Mouse (Mus musculus): Measurements from ENCODE around the gene Pigu. TPM values are rescaled to one million over a fixed set of nuclear protein-coding genes. Genes with fewer than 3 reads are reported as not detected.

Gene Pigu
- polyA plus RNA-seq, 1 experiment from 2014 or later = 53.6 TPM

GRCm38 (mm10) chr2:155354402-155354801 lies 2.8 kb downstream of the Pigu start:
- H3K9ac ChIP-seq = no peak overlapping the region
- no peaks in the 10 kb centered on the region for H3K36me3 ChIP-seq
- no peak overlapping the region for H3K4me2 ChIP-seq
- no peak overlapping the region for H3K27ac ChIP-seq
- 91% methylated on average over 3 of the region's 3 CpGs for WGBS
- no peaks in the 10 kb centered on the region for H3K9me3 ChIP-seq
- no peak for ATAC-seq (ENCODE audit: low FRiP score)
- H3K27me3 ChIP-seq = no peaks in the 10 kb centered on the region
- H3K4me3 ChIP-seq = no peak overlapping the region
- peaks cover 13% of the 10 kb centered on the region for H3K4me1 ChIP-seq (replicated peaks)

- no peaks in the 10 kb centered on the region for H3K4me1 ChIP-seq (replicated peaks)
- no peaks in the 10 kb centered on the region for H3K27me3 ChIP-seq
- peaks cover 17% of the 10 kb centered on the region for H3K36me3 ChIP-seq
- no peak for ATAC-seq (ENCODE audit: low FRiP score)
- H3K4me2 ChIP-seq = no peak overlapping the region
- no peak overlapping the region for H3K27ac ChIP-seq
- no peaks in the 10 kb centered on the region for H3K9me3 ChIP-seq
- 65% methylated on average over 1 of the region's 1 CpGs for WGBS
- H3K9ac ChIP-seq = no peak overlapping the region
- H3K4me3 ChIP-seq = no peak overlapping the region
Observed at GRCm38 (mm10) chr2:155346670-155347069, 10.6 kb downstream of the Pigu start.

GRCm38 (mm10) chr2:155340166-155340565 lies 17.1 kb downstream of the Pigu start:
- Histone ChIP-seq H3K9ac (no peak overlapping the region), H3K27me3 (no peaks in the 10 kb centered on the region), H3K4me3 (no peak overlapping the region), H3K27ac (no peak overlapping the region), H3K36me3 (peaks cover 24% of the 10 kb centered on the region), H3K4me1 (replicated peaks) (no peaks in the 10 kb centered on the region), H3K9me3 (no peaks in the 10 kb centered on the region), H3K4me2 (no peak overlapping the region)
- no peak for ATAC-seq (ENCODE audit: low FRiP score)

GRCm38 (mm10) chr2:155336254-155336653 lies 21.0 kb downstream of the Pigu start:
- Histone ChIP-seq H3K4me3 (no peak overlapping the region), H3K4me2 (no peak overlapping the region), H3K36me3 (peaks cover 31% of the 10 kb centered on the region), H3K9me3 (no peaks in the 10 kb centered on the region), H3K4me1 (replicated peaks) (no peaks in the 10 kb centered on the region), H3K27ac (no peak overlapping the region), H3K27me3 (no peaks in the 10 kb centered on the region), H3K9ac (no peak overlapping the region)
- 96% methylated on average over 3 of the region's 3 CpGs for WGBS
- ATAC-seq (ENCODE audit: low FRiP score) = no peak

GRCm38 (mm10) chr2:155335231-155335630 lies 22.0 kb downstream of the Pigu start:
- Histone ChIP-seq H3K27ac (no peak overlapping the region), H3K36me3 (peaks cover 39% of the 10 kb centered on the region), H3K9me3 (no peaks in the 10 kb centered on the region), H3K4me1 (replicated peaks) (no peaks in the 10 kb centered on the region), H3K9ac (no peak overlapping the region), H3K4me3 (no peak overlapping the region), H3K27me3 (no peaks in the 10 kb centered on the region), H3K4me2 (no peak overlapping the region)
- 81% methylated on average over 1 of the region's 1 CpGs for WGBS
- no peak for ATAC-seq (ENCODE audit: low FRiP score)

GRCm38 (mm10) chr2:155333421-155333820 lies 23.8 kb downstream of the Pigu start:
- Histone ChIP-seq H3K27me3 (no peaks in the 10 kb centered on the region), H3K9ac (no peak overlapping the region), H3K4me3 (no peak overlapping the region), H3K9me3 (no peaks in the 10 kb centered on the region), H3K36me3 (peaks cover 48% of the 10 kb centered on the region), H3K27ac (no peak overlapping the region), H3K4me2 (no peak overlapping the region), H3K4me1 (replicated peaks) (no peaks in the 10 kb centered on the region)
- WGBS = 91% methylated on average over 1 of the region's 1 CpGs
- no peak for ATAC-seq (ENCODE audit: low FRiP score)

GRCm38 (mm10) chr2:155331351-155331750 lies 25.9 kb downstream of the Pigu start:
- 86% methylated on average over 4 of the region's 4 CpGs for WGBS
- H3K4me2 ChIP-seq = no peak overlapping the region
- H3K36me3 ChIP-seq = peaks cover 61% of the 10 kb centered on the region
- no peak overlapping the region for H3K9ac ChIP-seq
- H3K27ac ChIP-seq = no peak overlapping the region
- no peaks in the 10 kb centered on the region for H3K4me1 ChIP-seq (replicated peaks)
- H3K9me3 ChIP-seq = no peaks in the 10 kb centered on the region
- no peak overlapping the region for H3K4me3 ChIP-seq
- no peak for ATAC-seq (ENCODE audit: low FRiP score)
- no peaks in the 10 kb centered on the region for H3K27me3 ChIP-seq

GRCm38 (mm10) chr2:155330811-155331210 lies 26.4 kb downstream of the Pigu start:
- no peak overlapping the region for H3K9ac ChIP-seq
- H3K36me3 ChIP-seq = peaks cover 62% of the 10 kb centered on the region
- WGBS = 98% methylated on average over 4 of the region's 4 CpGs
- H3K4me1 ChIP-seq (replicated peaks) = no peaks in the 10 kb centered on the region
- no peak overlapping the region for H3K4me2 ChIP-seq
- no peak overlapping the region for H3K27ac ChIP-seq
- H3K4me3 ChIP-seq = no peak overlapping the region
- H3K27me3 ChIP-seq = no peaks in the 10 kb centered on the region
- no peak for ATAC-seq (ENCODE audit: low FRiP score)
- H3K9me3 ChIP-seq = no peaks in the 10 kb centered on the region

GRCm38 (mm10) chr2:155329707-155330106 lies 27.5 kb downstream of the Pigu start:
- Histone ChIP-seq H3K4me2 (no peak overlapping the region), H3K36me3 (peaks cover 52% of the 10 kb centered on the region), H3K27ac (no peak overlapping the region), H3K4me3 (no peak overlapping the region), H3K27me3 (no peaks in the 10 kb centered on the region), H3K9me3 (no peaks in the 10 kb centered on the region), H3K9ac (no peak overlapping the region), H3K4me1 (replicated peaks) (no peaks in the 10 kb centered on the region)
- no peak for ATAC-seq (ENCODE audit: low FRiP score)
- 94% methylated on average over 2 of the region's 2 CpGs for WGBS

- Histone ChIP-seq H3K4me3 (no peak overlapping the region), H3K27me3 (no peaks in the 10 kb centered on the region), H3K4me1 (replicated peaks) (no peaks in the 10 kb centered on the region), H3K27ac (no peak overlapping the region), H3K9ac (no peak overlapping the region), H3K4me2 (no peak overlapping the region), H3K9me3 (no peaks in the 10 kb centered on the region), H3K36me3 (peaks cover 44% of the 10 kb centered on the region)
- no peak for ATAC-seq (ENCODE audit: low FRiP score)
Observed at GRCm38 (mm10) chr2:155328906-155329305, 28.3 kb downstream of the Pigu start.

GRCm38 (mm10) chr2:155327906-155328305 lies 29.3 kb downstream of the Pigu start:
- Histone ChIP-seq H3K9ac (no peak overlapping the region), H3K4me1 (replicated peaks) (no peaks in the 10 kb centered on the region), H3K4me3 (no peak overlapping the region), H3K4me2 (no peak overlapping the region), H3K27ac (no peak overlapping the region), H3K27me3 (no peaks in the 10 kb centered on the region), H3K36me3 (peaks cover 42% of the 10 kb centered on the region), H3K9me3 (no peaks in the 10 kb centered on the region)
- 90% methylated on average over 5 of the region's 5 CpGs for WGBS
- ATAC-seq (ENCODE audit: low FRiP score) = no peak

- no peak overlapping the region for H3K4me3 ChIP-seq
- H3K4me2 ChIP-seq = no peak overlapping the region
- WGBS = 90% methylated on average over 4 of the region's 4 CpGs
- no peaks in the 10 kb centered on the region for H3K4me1 ChIP-seq (replicated peaks)
- H3K9me3 ChIP-seq = no peaks in the 10 kb centered on the region
- no peak for ATAC-seq (ENCODE audit: low FRiP score)
- no peaks in the 10 kb centered on the region for H3K27me3 ChIP-seq
- H3K9ac ChIP-seq = no peak overlapping the region
- H3K27ac ChIP-seq = no peak overlapping the region
- peaks cover 46% of the 10 kb centered on the region for H3K36me3 ChIP-seq
Observed at GRCm38 (mm10) chr2:155326001-155326400, 31.2 kb downstream of the Pigu start.

GRCm38 (mm10) chr2:155320596-155320995 lies 36.6 kb downstream of the Pigu start:
- Histone ChIP-seq H3K4me2 (no peak overlapping the region), H3K27me3 (no peaks in the 10 kb centered on the region), H3K4me3 (no peak overlapping the region), H3K36me3 (peaks cover 40% of the 10 kb centered on the region), H3K9me3 (no peaks in the 10 kb centered on the region), H3K27ac (no peak overlapping the region), H3K4me1 (replicated peaks) (no peaks in the 10 kb centered on the region), H3K9ac (no peak overlapping the region)
- 83% methylated on average over 5 of the region's 5 CpGs for WGBS
- ATAC-seq (ENCODE audit: low FRiP score) = no peak

- Histone ChIP-seq H3K27me3 (no peaks in the 10 kb centered on the region), H3K4me1 (replicated peaks) (no peaks in the 10 kb centered on the region), H3K4me2 (no peak overlapping the region), H3K4me3 (no peak overlapping the region), H3K9ac (no peak overlapping the region), H3K9me3 (no peaks in the 10 kb centered on the region), H3K36me3 (peaks cover 43% of the 10 kb centered on the region), H3K27ac (no peak overlapping the region)
- 97% methylated on average over 2 of the region's 2 CpGs for WGBS
- ATAC-seq (ENCODE audit: low FRiP score) = no peak
Observed at GRCm38 (mm10) chr2:155318618-155319017, 38.6 kb downstream of the Pigu start.
